Mouse (Mus musculus) regulatory T cell (primary cell): Measurements from ENCODE around the gene Rab3il1.

Experiments
- in situ Hi-C: fragments of 300-600 bp; cut with MboI, MseI; formaldehyde crosslinking; loops from one replicate; pipeline ENCODE4 v1.15.1; 2025; ENCODE audit warnings: high pct_unique_total_duplicates

Gene Rab3il1

GRCm38 (mm10) chr19:10000330-10000729, 1.1 kb upstream of the Rab3il1 start:
- in situ Hi-C loops: no loop called here

DNA sequence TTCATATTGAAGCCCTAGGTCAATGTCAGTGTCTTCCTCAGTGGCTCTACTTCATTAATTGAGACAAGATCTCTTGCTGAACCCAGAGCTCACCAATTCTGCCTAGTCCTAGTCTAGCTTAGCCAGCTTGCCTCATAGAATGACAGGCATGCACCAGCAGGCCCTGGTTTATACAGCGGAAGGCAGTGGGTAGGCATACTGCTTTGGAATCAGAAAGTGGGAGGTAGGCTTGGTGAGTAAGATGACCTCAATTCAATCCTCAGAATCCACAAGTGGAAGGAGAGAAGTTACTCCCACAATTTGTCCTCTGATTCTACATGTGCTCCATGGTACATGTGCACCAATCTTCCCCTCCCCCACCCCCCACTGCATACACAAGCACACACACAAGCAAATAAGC, 2.2 kb downstream of the Rab3il1 start:
- in situ Hi-C loops: no loop called here

DNA sequence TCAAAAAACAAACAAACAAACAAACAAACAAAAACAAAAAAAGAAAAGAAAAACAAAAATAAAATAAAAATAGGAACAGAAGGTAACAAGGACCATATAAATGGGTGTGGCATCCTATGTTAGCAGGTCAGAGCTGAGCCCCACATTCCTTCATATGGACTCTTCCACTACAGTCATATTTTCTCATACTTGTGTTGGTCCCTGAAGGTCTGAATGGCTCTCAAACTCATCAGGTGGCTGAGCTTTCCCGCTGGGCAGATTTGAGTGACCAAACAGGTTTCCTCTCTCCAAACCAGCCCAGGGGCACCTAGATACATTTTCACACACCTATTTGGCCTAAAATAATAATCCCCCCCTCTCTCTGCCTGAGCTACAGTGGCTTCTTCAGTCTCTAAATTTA, 9.9 kb downstream of the Rab3il1 start:
- in situ Hi-C loops: no loop called here

DNA sequence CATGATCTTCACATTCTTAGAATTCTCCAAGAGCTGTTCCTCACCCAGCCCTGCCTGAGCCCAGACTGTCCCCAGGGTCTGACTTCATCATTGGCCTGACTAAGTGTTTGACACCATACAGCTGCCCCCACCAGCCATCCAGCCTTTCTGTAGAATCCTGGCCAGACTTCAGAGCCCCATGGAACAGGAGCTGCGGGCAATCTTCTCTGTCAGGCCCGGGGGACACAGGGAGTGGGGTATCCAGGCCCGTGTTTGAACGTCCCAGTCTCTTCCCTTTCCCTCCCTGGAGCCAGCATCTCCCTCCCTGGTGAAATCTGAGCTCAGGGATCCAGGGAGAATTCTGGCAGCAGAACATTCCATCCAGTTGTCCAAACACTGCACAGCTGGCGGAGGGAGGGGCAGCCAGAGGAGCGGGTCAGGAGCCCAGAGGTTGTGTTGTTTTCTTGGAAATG, 11.4 kb downstream of the Rab3il1 start:
- in situ Hi-C loops: no loop called here

- in situ Hi-C loops: no loop called here
Observed at GRCm38 (mm10) chr19:10013348-10013747, 11.9 kb downstream of the Rab3il1 start.

- in situ Hi-C loops: no loop called here
Observed at GRCm38 (mm10) chr19:10013913-10014312, 12.4 kb downstream of the Rab3il1 start.

DNA sequence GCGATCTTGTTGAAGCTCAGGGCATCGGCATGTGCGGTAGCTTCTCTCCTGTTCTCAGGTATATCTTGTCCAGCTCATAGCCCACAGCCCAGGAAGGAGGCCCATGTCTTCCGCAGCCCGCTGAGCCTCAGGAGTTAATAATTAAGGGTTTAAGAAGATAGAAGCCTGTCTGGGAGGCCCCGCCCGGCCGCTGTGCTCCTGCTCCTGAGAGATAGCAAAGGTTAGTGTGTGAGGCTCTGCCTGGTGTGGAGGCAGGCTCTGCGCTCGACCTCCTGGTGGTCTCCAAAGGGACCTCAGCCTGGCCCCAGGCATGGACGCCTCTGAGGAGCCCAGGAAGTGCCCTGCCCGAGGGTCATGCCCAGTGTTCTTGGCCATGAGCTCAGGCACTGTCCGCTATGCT, 13.4 kb downstream of the Rab3il1 start:
- in situ Hi-C loops: no loop called here

DNA sequence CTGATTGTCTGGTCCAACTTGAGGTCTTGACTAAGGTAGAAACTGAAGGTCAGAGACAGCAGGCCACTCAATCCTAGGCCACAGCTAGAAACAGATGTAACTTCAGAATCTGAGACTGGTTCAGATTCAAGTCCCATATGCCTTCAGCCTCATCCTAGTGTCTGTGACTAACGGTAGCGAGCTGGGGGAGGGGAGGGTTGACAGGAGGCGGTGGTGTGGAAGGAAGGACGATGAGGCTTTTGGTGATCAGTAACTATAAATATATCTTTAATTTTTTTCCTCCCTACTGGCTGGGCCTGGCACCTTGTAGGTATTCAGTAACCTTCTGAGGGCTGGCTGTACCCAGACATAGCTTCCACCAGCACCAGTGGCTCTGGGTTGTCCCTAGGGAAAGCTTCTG, 14.0 kb downstream of the Rab3il1 start:
- in situ Hi-C loops: no loop called here

DNA sequence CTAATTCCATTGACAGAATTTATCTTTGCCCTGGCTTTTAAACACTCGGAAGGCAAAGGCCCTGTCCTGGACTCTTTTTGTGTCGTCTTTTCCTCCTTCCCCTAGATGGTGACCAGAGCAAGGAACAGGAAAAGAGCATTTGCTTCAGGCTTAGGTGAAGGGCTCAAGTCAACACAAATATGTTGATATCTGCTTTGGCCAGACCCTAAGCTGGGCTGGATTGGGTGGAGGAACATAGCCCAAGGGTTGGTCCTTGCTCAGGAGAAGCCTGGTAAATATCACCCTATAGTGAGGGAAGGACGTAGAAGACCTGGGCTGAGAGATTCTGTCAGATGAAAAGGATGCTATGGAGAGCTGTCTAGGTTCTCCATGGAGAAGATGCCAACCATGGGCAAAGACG, 14.7 kb downstream of the Rab3il1 start:
- in situ Hi-C loops: no loop called here

- in situ Hi-C loops: no loop called here
Observed at GRCm38 (mm10) chr19:10017637-10018526, 16.4 kb downstream of the Rab3il1 start.

- in situ Hi-C loops: no loop called here
Observed at GRCm38 (mm10) chr19:10018527-10018818, 17.0 kb downstream of the Rab3il1 start.

- in situ Hi-C loops: no loop called here
Observed at GRCm38 (mm10) chr19:10019214-10019760, 17.8 kb downstream of the Rab3il1 start.

GRCm38 (mm10) chr19:10021981-10022380, 20.5 kb downstream of the Rab3il1 start:
- in situ Hi-C loops: no loop called here

- in situ Hi-C loops: no loop called here
Observed at GRCm38 (mm10) chr19:10022414-10023303, 21.2 kb downstream of the Rab3il1 start.

DNA sequence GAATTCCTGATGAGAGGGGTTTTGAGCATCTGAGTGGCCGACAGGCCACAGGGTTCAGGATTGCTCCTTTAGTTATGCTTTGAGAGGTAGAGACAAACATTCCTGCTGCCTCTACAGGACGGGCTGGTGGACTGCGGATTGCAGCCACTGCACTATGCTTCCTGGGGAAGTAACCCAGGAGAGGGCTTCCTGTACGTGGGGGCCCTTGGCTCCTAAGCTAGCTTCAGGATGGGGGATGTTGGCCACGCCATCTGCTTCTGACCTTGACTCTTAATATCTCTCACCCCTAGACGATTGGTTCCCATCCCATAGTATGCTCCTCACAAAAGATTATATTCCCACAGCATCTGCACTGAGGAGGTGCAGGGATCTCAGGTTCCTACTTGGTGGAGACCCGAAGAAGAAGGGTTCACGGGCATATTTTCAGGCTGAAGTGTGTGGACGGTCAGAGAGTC, 21.9 kb downstream of the Rab3il1 start:
- in situ Hi-C loops: no loop called here

DNA sequence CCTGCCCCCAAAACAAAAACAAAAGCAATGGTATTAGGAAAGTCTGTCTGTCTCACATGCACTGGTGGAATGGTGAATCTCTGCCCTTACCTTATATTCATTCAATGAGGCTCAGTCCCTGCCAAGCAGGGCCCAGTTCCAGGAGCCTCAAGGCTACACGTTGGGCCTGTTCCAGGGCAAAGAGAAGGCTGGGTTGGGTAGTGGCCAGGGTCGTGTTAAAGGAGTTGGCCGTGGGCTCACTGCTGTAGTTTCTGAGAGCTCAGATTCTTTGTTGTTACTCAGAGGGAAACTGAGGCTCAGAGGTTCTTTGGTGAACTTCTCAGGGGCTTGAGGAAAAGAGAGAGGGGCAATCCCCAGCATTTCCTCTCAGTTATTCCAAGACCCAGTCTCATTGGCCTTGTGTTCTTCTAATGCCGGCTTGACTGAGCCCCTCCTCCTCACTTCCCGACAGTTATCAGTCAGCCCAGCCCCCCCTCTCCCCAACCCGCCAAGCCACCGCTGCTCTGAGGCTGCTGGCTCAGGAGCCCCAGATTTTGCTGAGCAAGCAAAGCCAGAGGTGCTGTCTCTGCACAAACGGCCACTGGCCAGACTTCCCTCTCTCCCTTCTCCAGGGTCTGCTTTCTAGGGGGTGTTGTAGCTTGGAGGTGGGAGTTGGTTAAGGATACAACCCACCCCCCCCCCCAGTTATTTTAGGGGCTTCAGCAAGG, 23.9 kb downstream of the Rab3il1 start:
- in situ Hi-C loops: no loop called here

DNA sequence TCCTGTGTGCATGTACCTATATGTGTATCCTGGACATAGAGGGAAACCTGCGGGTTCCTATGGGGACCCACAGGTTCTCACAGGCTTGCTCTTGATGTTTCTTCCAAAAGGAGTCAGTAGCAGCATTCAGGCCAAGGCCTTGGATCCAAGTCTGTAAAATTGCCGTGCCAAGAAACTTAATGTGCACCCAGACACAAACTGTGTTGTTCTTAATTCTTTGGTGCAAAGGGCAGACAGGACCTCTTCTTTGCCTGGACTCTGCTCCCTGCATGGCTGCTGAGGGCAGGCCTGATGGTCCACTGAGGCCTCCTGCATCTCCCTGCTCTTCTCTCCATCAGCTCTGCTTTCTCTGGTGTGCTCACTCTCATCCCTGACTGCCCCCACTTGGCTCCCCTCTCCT, 28.3 kb downstream of the Rab3il1 start:
- in situ Hi-C loops: loop anchor here (5.0 kb wide), 1 partner anchor 117 kb away; no protein-coding TSS in a partner anchor

GRCm38 (mm10) chr19:10033211-10033973, 31.9 kb downstream of the Rab3il1 start:
- in situ Hi-C loops: loop anchor here (5.0 kb wide), 1 partner anchor 121 kb away; no protein-coding TSS in a partner anchor

GRCm38 (mm10) chr19:10034356-10034755, 32.9 kb downstream of the Rab3il1 start:
- in situ Hi-C loops: loop anchor here (5.0 kb wide), 1 partner anchor 122 kb away; no protein-coding TSS in a partner anchor

- in situ Hi-C loops: loop anchor here (5.0 kb wide), 2 partner anchors 43 to 123 kb away; no protein-coding TSS in a partner anchor
Observed at GRCm38 (mm10) chr19:10034785-10035447, 33.4 kb downstream of the Rab3il1 start.
